Mouse (Mus musculus) Patski (cell line): ENCODE results near the gene Sept11. TPM values are rescaled to one million over a fixed set of nuclear protein-coding genes. Genes with fewer than 3 reads are reported as not detected.
A peak's percentile ranks its signal among the peaks of the same experiment; 100 is the strongest.

Experiments used
- ATAC-seq: fragments of 100-300 bp; one replicate; pipeline ENCODE4 v1.8.0; 2021
- CTCF ChIA-PET: fragments of 350-600 bp; sonication (Branson Sonifier 250); formaldehyde crosslinking; loops from one replicate; lab custom pipeline; 2022; ENCODE audit warnings: inconsistent platforms; lab: Charles Lee
- POLR2A ChIA-PET: fragments of 350-600 bp; sonication (Branson Sonifier 250); formaldehyde crosslinking; loops from one replicate; lab custom pipeline; 2022; ENCODE audit warnings: antibody characterized with exemption, inconsistent platforms; lab: Charles Lee
- DNase-seq: peaks from one replicate; pipeline ENCODE4 v3.0.0-alpha.2; 2011; ENCODE audit warnings: low read depth, low spot score
- H3K27me3 ChIP-seq: fragments of 371-371 bp; one replicate; pipeline ENCODE4 v1.5.1; 2021
- CTCF ChIP-seq: fragments of 100-300 bp; IDR thresholded peaks from one replicate; pipeline ENCODE4 v1.5.1; 2021
- in situ Hi-C: fragments of 300-500 bp; cut with MboI; formaldehyde crosslinking; loops from 3 replicates; pipeline ENCODE4 v1.11.1; 2018; ENCODE audit warnings: low pct_unique_long_range_greater_than_20kb, mixed read lengths
- polyA plus RNA-seq: library from polyadenylated mRNA; unstranded; gene quantifications from one replicate; pipeline ENCODE4 v1.2.3, GENCODE M21; 2021

Gene Sept11
- polyA plus RNA-seq, 1 experiment from 2014 or later: 335 TPM

DNA sequence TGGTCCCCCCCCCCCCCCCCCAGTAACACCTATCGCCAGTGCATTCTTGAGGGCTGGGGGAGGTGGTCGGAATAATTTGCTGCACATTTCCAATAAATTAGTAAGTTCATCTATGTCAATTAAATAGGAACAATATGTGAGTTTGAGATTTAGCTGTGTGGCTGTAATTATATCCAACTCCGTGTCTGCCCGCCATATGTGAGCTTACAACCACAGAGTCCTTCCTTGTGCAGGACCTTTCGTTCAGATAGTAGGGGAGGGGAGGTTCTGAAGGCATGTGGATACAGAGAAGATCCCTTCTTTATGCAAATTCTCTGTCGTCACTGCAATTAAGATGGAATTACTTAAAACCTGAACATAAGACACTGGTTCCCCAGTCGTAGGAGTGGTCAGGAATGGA lies 2.1 kb downstream of the Sept11 start:
- no peaks in the 10 kb centered on the region for H3K27me3 ChIP-seq
- POLR2A ChIA-PET: interaction anchor here (0.7 kb wide), 1 partner anchor 15 kb away, joined by 3 read pairs; no protein-coding TSS in a partner anchor
- no peak for ATAC-seq
- CTCF ChIA-PET: interaction anchor here (1.3 to 2.2 kb wide), 3 partner anchors 17 to 71 kb away, joined by 3 to 5 read pairs (median 3); no protein-coding TSS in a partner anchor
- no peak for DNase-seq
- TF ChIP-seq CTCF: no peak
- in situ Hi-C loops: loop anchor here (5.0 to 10.0 kb wide), 3 partner anchors 37 to 420 kb away; partner anchors contain the start of gene Ccdc158

GRCm38 (mm10) chr5:93097204-93097906 lies 4.1 kb downstream of the Sept11 start:
- no peaks in the 10 kb centered on the region for H3K27me3 ChIP-seq
- ATAC-seq (no peak), DNase-seq (no peak)
- TF ChIP-seq CTCF: no peak
- CTCF ChIA-PET: interaction anchor here (0.9 to 2.0 kb wide), 6 partner anchors 15 to 70 kb away, joined by 3 to 6 read pairs (median 4); no protein-coding TSS in a partner anchor
- POLR2A ChIA-PET: interaction anchor here (0.6 to 1.6 kb wide), 5 partner anchors 23 to 128 kb away, joined by 3 to 6 read pairs (median 3); no protein-coding TSS in a partner anchor
- in situ Hi-C loops: loop anchor here (5.0 to 10.0 kb wide), 3 partner anchors 35 to 423 kb away; partner anchors contain the start of gene Ccdc158

- H3K27me3 ChIP-seq: no peaks in the 10 kb centered on the region
- TF ChIP-seq CTCF: no peak
- in situ Hi-C loops: loop anchor here (5.0 to 10.0 kb wide), 3 partner anchors 34 to 423 kb away; partner anchors contain the start of gene Ccdc158
- DNase-seq: no peak
- ATAC-seq: no peak
- POLR2A ChIA-PET: interaction anchor here (0.5 to 1.5 kb wide), 4 partner anchors 22 to 353 kb away, joined by 3 to 6 read pairs (median 3); no protein-coding TSS in a partner anchor
- CTCF ChIA-PET: interaction anchor here (0.9 to 2.0 kb wide), 5 partner anchors 19 to 69 kb away, joined by 3 to 6 read pairs (median 4); no protein-coding TSS in a partner anchor
Measured at GRCm38 (mm10) chr5:93098219-93098618, 5.0 kb downstream of the Sept11 start.

GRCm38 (mm10) chr5:93098811-93099210 lies 5.6 kb downstream of the Sept11 start:
- POLR2A ChIA-PET: interaction anchor here (0.5 to 1.5 kb wide), 3 partner anchors 30 to 404 kb away, joined by 3 to 6 read pairs (median 4); no protein-coding TSS in a partner anchor
- no peaks in the 10 kb centered on the region for H3K27me3 ChIP-seq
- TF ChIP-seq CTCF: no peak
- in situ Hi-C loops: loop anchor here (5.0 to 10.0 kb wide), 3 partner anchors 33 to 424 kb away; partner anchors contain the start of gene Ccdc158
- ATAC-seq (no peak), DNase-seq (no peak)
- CTCF ChIA-PET: interaction anchor here (1.4 to 2.0 kb wide), 3 partner anchors 33 to 66 kb away, joined by 3 to 6 read pairs (median 4); no protein-coding TSS in a partner anchor

GRCm38 (mm10) chr5:93100906-93101305 lies 7.7 kb downstream of the Sept11 start:
- ChIA-PET POLR2A (interaction anchor here (0.6 to 2.0 kb wide), 2 partner anchors 28 to 216 kb away, joined by 3 to 8 read pairs; no protein-coding TSS in a partner anchor), CTCF (interaction anchor here (1.0 to 3.2 kb wide), 2 partner anchors 23 to 54 kb away, joined by 3 to 8 read pairs; no protein-coding TSS in a partner anchor)
- H3K27me3 ChIP-seq: no peaks in the 10 kb centered on the region
- no peak for TF ChIP-seq CTCF
- ATAC-seq: no peak
- no peak for DNase-seq
- in situ Hi-C loops: no loop called here

GRCm38 (mm10) chr5:93101371-93101791 lies 8.1 kb downstream of the Sept11 start:
- POLR2A ChIA-PET: interaction anchor here (0.6 to 2.0 kb wide), 2 partner anchors 28 to 217 kb away, joined by 3 to 8 read pairs; no protein-coding TSS in a partner anchor

DNA sequence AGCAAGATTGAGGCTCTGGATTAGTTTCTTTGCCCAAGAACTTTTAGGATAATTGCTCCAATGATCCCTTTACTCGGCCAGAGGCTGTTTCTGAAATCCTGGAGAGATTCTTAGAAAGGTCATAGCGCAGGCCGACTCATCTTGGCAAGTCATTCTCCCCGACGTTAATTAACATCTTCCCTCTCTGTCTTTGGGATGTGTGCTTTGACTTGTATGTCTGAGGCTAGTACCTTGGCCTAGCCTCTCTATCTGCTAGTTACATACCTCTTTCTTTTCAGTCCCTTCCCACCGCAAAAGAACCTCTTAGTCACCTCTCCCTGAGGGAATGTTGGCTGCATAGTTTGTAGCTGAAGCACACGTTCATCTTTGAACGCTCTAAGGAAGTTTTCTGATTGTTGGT lies 10.4 kb downstream of the Sept11 start:
- CTCF ChIA-PET: interaction anchor here (0.7 to 1.4 kb wide), 4 partner anchors 17 to 75 kb away, joined by 3 to 4 read pairs (median 3); no protein-coding TSS in a partner anchor
- DNase-seq (peak; percentile 93), ATAC-seq (peak; percentile 92)
- no peak for TF ChIP-seq CTCF
- no peaks in the 10 kb centered on the region for H3K27me3 ChIP-seq
- POLR2A ChIA-PET: no interaction called here
- in situ Hi-C loops: no loop called here

More at GRCm38 (mm10) chr5:93101371-93101791, 8.1 kb downstream of the Sept11 start:
- no peak for TF ChIP-seq CTCF
- H3K27me3 ChIP-seq: no peaks in the 10 kb centered on the region
- in situ Hi-C loops: no loop called here
- ATAC-seq (no peak), DNase-seq (no peak)
- CTCF ChIA-PET: interaction anchor here (3.2 kb wide), 1 partner anchor 22 kb away, joined by 8 read pairs; no protein-coding TSS in a partner anchor

GRCm38 (mm10) chr5:93104987-93105823 lies 12.0 kb downstream of the Sept11 start:
- peak; percentile 79 for ATAC-seq
- CTCF ChIA-PET: interaction anchor here (0.9 to 2.0 kb wide), 10 partner anchors 9 to 64 kb away, joined by 3 to 9 read pairs (median 3); no protein-coding TSS in a partner anchor

DNA sequence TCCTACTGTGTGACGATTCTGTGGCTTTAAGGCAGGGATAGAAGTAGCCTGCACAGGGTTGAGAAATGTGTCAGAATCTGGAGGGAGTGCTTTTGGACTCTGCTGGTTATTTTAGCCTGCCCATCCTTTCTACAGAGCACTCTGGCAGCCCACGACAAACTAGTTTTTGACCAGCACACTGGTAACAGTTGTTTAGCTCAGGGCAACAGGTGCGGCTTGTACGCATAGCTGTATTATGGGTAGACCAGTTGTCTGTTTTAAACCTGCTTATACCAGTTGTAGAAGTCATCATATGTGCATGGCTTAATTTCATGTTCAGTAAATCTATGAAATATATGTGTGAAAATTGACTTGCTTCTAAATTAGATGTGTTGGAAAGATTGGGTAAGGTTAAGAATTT lies 12.8 kb downstream of the Sept11 start:
- POLR2A ChIA-PET: interaction anchor here (0.8 to 1.6 kb wide), 3 partner anchors 24 to 397 kb away, joined by 4 to 8 read pairs (median 5); no protein-coding TSS in a partner anchor
- H3K27me3 ChIP-seq: no peaks in the 10 kb centered on the region
- no peak for TF ChIP-seq CTCF
- in situ Hi-C loops: no loop called here
- ATAC-seq (no peak), DNase-seq (no peak)
- CTCF ChIA-PET: interaction anchor here (0.9 to 2.0 kb wide), 9 partner anchors 8 to 63 kb away, joined by 3 to 9 read pairs (median 4); no protein-coding TSS in a partner anchor

More at GRCm38 (mm10) chr5:93104987-93105823, 12.0 kb downstream of the Sept11 start:
- POLR2A ChIA-PET: interaction anchor here (0.7 to 1.6 kb wide), 4 partner anchors 22 to 396 kb away, joined by 3 to 8 read pairs (median 4); no protein-coding TSS in a partner anchor
- TF ChIP-seq CTCF: no peak
- no peaks in the 10 kb centered on the region for H3K27me3 ChIP-seq
- DNase-seq: no peak
- in situ Hi-C loops: no loop called here
